Mouse (Mus musculus): ENCODE measurements around the gene Csf1.

The Csf1 gene

DNA sequence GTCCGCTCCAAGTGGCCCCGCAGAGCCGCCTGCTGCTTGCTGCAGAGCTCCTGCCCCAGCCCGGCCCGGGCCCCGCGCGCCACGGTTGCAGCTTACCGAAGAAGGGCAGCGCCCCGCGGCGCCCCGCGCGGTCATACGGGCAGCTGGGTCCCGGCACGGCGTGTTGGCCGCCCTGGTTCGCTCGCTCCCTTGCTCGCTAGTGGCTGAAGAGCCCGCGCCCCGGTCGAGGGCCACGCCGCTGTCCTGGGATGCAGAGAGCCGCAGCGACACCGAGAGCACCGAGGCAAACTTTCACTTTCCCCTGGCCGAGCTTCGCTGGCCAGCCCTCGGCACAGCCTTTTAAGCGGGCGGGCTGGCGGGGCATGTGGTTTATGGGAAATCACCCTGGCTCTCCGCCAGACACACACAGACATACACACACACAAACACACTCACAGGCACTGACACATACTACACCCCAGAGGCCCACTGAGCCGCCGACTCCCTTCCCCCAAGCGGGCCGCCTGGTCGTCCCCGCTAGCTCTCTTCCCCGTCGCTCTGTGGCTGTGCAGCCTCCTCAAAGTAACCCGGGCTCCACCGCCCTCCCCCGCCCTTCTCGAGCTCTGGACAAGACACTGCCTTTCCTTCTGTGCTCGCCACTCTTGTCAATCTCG, at the start of gene Csf1:
Csf1 (minus strand) TSS at position 541 of the 653 bp plus-strand sequence.
- DNase-seq (ENCODE audit: low spot score in 2 of 2): peak; percentile 61 to 84

DNA sequence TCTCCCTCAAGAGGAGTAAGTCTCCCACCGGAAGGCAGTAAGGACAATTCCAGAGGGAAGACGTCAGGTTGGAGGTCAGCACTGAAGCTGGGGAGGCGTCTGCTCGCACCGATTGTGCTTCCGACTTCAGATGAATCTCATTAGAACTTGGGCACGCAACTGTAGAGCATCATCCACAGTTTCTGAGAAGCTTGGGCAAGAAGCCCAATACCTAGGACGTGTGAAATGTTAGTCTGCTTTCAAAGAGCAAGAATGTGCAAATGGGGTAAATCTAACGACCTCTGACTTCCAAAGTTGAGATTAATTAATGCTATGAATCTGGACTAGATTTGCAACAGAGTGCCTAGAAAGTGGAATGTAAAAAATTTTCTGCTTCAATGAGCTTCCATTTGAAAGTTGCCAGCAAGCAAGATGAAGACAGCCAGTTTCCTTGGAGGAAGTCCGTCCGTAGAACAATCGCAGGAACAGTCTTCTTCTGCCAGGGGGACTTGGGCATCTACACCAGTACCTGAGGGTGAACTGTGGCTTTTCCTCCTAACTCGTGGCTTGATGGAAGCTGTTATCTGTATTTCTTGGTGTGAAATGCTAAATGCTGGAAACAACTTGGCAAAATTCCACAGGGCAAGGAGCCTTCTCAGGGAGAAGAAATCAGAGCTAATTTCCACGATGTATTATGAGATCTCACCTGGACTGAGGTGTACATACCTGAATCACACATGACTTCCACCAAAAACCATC, 47.9 kb upstream of the Csf1 start:
- no peak for DNase-seq (ENCODE audit: low spot score in 2 of 2)

DNA sequence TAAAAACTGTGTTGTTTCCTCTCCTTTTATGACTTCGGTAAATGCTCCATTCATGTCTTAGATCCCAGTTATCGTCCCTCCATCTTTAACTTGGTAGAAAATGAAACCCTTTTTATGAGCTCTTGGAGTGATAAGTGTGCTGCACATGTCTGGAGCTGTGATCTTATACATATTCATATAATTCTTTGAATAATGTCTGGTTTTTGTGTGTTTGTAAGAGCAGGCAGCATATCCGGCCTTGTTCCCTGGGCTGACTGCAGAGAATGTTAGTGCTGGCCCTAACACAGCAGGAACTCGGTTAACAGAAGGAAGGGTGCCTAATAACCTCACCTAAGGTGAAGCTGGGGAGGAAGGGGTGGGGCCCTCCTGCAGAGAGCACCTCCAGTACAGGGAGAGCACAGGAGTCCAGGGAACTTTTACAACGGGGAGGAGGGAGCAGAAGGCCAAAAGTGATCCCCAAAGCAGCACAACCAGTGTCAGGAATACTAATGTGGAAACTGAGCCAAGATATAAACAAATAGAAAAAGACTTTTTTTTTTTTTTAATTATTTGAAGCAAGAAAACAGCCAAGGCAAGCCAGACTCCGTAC, 47.2 kb upstream of the Csf1 start:
- DNase-seq (ENCODE audit: low spot score in 2 of 2): no peak

DNA sequence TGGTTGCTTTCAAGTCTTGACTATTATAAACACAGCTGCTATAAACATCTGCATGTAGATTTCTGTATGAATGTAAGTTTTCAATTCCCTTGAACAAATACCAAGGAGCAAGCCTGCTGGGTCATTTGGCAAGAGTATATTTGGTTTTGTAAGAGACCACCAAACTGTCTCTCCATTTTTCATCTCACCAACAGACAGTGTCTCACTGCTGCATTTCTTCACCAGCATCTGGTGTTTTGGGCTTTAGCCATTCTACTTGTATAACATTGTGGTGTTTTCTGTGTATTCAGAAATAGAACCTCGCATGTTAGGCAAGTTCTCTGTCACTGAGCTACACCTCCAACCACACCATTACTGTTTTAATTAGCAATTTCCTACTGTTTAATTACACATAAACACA, 46.6 kb upstream of the Csf1 start:
- DNase-seq (ENCODE audit: low spot score in 2 of 2): no peak

DNA sequence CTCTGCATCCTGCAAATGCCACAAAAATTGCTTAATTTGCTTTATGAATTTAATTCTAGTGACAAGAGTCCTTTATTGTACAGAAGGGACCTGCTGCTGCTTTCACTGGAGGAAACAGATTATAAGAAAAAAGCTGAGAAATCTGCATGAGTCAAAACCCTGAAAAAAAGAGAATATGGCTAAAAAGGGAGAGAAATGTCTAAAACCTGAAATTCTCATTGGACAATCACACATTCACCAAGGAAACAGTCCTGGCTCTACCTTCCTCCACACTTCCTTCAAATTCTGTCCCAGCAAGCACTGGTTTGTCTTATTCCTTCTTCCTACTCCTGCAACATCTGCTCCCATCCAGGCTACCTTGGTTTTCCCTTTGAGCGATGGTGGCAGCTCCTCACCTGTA, 44.5 kb upstream of the Csf1 start:
- DNase-seq (ENCODE audit: low spot score in 2 of 2): no peak

DNA sequence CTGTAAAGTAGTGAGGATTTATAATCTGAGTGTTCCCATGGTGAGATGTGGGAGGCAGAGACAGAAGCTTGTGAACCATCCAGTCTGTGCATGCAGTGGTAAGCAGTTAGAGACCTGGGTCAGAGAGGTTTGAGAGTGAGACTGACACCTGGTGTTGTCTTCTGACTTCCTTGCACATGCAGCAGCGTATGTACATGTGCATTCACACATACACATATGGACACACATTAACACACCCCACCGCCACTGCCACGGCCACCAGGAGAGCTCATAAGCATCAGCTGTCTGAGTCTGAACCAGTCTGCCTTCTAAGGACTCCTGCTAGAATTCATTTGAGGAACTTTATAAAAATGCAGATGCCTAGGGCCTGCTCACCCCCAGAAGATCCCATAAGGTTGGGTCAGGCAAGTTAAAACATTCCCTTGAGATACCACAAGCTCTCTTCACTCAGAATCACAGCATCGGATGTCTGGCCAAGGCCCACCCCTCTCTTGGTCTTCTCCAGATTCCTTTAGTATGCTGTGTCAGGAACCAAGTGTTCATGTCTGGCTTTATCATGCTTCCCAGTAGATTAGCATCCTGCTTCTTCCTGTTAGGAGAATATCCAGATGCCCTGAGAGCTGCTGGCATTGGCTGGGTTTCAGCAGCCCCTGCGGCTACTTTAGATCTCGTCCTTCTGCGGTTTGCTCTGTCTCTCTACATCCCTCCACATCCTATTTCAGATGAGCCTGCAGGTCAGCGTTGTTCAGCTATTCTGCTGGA, 42.1 kb upstream of the Csf1 start:
- DNase-seq (ENCODE audit: low spot score in 2 of 2): no peak

DNA sequence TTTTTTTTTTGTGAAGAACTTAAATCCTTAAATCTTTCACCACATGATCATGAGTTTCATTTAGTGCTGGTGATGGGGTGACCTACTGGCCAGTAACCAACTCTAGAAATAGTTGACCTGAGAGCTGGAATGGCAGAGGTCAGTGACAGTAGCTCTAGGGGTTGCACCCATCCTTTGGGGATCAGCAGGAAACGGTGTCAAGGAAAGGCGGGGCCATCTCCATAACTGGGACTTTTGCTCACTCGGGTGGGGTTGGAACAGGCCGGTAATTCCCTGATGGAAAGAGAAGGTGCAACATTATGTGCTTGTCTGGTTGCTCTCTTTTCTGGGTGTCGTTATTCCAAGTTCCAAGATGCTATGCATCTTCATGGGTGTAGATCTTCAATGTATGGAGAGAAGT, 38.7 kb upstream of the Csf1 start:
- DNase-seq (ENCODE audit: low spot score in 2 of 2): no peak

DNA sequence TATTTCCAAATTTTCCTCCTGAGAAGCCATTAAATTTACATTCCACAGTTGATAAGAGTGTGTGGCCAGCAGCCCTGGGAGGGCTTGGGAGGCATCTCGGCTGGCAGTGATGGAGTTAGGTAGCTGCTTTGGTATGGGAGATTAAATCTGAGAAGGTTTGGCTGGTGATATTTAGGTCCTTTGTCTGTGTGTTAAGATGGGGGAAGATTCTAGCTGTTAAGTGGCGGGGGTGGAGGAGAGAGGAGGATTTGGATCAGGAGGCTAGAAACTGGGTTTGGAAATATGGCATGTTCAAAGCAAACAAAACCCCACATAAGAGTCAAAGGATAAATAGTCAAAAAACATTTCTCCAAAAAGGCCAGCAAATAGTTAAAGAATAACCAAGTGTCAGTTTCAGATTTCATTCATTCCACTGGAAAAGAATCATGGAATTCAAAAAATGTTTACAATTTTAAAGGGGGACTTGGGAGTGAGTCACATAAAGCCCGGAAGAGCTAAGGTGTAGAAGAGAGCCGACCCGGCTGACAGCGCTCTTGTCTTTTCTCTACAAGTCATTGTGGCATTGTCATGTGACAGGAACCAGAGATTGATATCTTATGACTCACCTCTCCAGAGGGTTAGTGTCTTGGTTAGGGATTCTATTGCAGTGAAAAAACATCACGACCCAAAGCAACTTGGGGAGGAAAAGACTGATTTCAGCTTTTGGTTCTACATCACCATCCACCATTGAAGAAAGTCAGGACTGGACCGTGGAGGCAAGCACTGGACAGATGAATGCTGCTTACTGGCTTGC, 36.1 kb upstream of the Csf1 start:
- no peak for DNase-seq (ENCODE audit: low spot score in 2 of 2)

DNA sequence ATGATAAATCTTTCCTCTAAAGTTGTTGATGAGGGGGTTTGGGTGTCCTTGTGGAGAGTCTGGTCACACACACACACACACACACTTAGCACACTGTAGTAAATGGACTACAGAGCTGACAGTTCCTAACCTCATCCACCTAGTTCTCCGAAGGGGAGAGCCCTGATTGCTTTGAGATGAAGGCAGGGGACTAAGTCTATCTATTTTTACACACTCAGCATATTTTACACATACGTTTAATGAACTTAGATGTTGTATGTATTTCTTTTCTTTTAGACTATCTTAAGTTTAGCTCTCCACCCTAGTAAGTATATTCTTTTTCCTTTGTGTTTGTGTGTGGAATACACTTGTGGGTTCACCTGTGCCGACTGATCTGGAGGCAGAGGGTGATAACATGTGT, 34.6 kb upstream of the Csf1 start:
- DNase-seq (ENCODE audit: low spot score in 2 of 2): no peak

DNA sequence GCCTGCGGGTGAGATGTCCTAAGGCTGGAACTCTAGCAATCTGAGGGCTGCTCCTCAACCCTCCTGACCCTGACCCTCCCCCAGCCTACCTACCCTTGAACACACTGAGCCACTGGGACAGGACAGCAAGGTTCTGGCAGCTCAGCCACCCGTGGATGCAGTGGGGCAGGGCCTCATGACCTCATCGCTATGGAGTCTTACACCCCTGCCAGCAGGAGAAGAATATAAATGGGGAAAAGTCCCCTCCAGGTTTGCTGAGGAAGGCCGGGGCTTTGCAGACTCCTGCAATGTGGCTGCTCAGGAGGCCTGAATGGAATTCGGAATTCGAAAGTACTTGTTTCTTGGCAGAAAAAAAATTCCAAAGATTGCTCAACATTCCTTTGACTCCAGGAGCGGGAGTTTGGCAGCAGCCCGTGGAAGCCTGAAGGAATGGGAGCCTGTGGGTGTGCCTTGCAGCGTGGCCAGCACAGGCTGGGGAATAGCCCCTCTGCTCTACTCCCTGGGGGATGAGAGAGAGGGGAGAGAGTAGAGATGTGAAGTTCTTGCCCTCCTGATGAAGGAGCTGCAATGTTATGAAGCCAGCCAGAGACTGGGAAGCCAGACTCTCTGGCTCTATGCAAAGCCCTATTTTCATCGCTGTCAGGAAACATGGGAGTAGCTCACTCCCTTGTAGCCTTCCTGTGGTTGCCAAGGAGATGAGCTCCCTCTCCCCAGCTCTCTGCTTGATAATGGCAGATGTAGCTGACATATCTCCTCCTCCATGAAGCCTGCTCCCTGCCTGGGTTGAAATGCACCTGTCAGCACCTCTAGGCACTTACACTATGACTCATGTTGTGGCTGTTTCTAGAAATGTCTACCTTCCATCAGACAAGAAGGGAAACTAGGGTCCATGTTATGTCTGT, 33.3 kb upstream of the Csf1 start:
- no peak for DNase-seq (ENCODE audit: low spot score in 2 of 2)

DNA sequence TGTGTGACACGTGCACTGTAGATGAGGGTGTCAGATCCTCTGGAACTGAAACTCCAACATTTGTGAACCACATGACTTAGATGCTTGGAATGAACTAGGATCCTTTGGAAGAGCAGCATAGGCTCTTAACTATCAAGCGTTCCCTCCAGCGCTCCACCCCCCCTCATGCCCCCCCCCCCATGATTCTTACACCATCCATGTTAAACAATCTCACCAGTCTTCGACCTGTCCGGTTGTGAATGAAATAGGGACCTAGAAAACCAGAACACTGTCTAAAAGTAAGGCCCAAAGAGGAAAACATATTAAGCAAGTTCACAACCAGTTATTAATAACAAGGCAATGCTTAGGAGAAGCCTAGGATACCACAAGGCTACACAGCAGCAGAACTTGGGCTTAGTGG, 32.5 kb upstream of the Csf1 start:
- DNase-seq (ENCODE audit: low spot score in 2 of 2): no peak

DNA sequence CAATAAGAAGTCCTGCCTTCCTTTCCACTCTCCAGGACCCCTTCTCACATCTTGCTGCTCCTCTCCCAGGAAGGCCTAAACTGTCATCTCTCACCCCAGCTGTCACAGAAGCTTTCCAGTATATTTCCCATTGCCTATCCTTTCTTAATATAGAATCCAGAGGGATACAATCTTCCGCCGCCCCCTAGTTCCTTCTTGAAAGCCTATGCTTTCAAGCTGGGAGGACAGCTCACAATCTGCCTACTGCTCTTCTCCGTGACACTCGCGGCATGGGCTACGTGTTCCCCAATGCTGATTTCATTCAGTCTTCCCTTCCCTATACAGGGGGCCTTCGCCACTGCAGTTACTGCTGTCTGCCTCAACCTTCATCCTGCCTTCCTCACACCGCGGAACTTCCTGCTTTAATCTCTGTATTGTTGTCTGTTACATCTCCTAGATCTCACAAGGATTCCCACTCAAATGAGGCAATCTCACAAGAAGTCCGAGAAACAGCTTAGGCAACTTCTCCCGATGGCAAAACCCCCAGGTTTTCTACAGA, 30.6 kb upstream of the Csf1 start:
- DNase-seq (ENCODE audit: low spot score in 2 of 2): no peak

DNA sequence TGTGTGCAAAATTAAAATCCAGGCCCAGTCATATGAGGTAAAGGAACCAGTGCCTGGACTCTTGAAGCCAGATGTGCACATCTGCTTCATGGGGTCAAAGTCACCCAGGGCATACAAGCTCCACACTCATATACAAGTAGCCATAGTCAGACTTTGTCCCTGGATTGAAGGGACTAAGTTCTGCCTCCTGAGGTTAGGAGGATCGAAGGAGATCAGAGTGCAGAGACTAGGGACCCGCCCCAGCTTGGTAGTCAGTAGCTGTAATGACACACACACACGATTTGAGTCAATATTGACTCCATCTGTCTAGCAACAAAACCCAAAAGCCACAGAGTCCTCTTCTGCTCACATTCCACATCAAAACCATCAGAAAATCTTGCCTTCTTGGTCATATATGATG, 30.0 kb upstream of the Csf1 start:
- no peak for DNase-seq (ENCODE audit: low spot score in 2 of 2)

DNA sequence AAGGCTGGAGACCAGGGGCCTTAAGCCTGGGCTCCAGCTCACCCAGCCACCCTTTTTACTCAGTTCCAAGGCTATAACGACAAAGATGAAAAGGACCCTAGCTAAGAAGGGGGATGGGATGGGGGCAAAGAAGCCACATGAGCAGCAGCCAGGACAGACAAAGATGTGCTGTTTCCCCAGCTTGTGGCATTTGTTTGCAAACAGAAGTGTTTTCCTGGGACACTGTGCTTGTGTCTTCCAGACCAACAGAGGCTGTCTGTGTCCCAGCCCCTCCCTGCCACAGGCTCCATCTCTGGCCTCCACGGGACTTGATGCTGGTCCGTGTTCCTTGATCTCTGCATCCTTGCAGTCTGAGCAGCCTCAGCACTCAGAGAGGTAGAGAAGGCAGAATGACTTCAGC, 28.6 kb upstream of the Csf1 start:
- no peak for DNase-seq (ENCODE audit: low spot score in 2 of 2)

DNA sequence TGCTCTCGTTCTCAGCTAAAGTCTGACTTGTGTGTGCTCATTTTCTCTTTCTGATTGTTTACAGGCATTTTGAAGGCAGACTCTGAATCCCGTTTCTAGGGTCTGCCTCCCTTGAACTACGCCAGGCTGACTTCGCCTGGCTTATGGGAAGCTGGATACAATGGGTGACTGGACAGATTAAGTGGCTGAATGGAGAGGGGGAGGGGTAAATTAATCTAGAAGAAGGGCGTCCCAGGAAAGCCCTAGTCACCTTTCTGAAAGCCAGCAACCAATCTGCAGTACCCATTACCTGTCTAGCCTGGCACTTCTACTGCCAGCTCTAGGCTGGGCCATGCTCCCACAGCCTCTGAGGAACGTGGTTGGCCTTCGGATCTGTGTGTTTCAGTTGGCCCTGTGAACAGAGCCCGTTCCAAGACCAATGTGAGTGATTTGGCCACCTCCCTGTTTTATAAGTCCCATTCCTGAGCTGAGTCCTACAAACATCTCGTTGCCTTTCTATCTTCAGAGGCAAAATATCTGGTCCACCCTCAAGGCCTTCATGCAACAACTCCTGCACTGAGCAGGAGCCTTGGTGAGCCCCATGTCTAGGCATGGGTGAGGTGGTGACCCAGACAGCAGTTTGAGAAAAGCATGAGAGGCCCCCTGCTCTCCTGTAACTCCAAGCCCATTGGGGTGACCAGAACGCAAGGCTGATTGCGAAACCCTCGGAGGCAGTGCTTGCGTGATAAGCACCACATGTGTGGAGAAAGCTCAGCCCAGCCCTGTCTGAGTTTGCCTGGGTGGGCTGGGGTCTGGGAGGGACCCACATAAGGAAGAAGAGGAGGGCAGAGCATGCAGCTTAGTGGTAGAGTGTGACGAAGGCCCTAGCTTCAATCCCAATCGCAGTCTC, 27.6 kb upstream of the Csf1 start:
- DNase-seq (ENCODE audit: low spot score in 2 of 2): no peak

DNA sequence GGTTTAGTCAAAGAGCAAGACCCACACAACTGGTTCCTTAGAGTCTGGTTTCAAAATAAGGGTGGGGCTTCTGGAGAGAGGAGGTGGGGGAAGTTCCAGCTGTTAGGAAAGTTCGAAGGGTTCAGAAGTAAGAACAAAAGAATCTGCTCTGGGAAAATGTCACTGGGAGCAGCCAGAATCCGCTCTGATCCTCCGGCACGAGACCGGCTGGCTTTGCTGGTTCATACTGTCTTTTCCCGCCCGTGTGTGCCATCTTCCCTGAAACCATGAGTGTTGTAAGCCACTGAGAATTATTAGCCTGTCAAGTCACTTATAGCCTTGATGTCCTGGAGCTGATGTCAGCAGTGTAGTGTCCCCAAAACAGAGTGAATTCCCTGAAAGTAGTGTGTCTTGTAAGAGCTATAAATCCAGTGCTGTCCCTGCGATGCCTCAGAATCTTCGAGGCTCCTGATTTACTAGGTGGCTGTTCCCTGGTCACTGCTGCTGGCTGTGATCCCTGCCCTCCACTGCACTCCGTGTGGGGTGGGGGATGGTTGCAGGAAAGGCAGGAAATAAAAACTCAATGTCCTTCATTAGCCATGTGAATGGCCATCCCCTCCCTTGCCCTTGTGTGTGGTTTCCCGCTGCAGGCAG, 26.8 kb upstream of the Csf1 start:
- DNase-seq (ENCODE audit: low spot score in 2 of 2): no peak

DNA sequence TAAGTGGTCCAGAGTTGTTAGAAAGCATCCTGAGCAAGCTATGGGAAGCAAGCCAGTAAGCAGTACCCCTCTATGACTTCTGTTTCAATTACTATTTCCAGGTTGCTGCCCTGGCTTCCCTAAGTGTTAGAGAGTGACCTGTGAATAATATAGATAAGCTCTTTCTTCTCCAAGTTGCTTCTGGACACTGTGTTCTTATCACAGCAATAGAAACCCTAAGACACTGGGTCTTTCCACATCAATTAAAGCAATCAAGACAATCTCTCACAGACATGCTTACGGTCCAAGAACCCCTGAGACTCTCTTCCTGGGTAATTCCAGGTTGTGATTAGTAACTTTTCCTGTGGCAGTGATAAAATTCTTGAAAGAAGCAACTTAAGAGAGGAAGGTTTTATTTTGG, 26.1 kb upstream of the Csf1 start:
- DNase-seq (ENCODE audit: low spot score in 2 of 2): no peak

DNA sequence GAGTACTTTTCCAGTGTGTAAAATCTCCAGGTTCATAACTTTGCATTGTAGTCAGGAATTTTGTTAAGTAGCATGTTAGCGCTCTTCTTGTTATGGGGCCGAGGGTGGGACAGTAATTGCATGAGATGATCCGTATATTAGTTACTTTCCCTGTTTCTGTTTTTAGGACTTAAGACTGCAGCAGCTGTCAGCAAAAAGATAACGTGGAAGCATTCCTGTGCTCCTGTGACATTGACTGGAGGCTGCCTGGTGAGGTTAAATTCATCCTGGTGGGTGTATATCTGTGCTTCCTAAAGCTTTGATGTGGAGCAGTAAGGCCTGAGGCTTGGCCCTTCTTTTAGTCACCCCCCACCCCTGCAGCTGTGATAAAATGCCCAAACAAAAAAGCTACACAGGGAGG, 25.3 kb upstream of the Csf1 start:
- DNase-seq (ENCODE audit: low spot score in 2 of 2): no peak

DNA sequence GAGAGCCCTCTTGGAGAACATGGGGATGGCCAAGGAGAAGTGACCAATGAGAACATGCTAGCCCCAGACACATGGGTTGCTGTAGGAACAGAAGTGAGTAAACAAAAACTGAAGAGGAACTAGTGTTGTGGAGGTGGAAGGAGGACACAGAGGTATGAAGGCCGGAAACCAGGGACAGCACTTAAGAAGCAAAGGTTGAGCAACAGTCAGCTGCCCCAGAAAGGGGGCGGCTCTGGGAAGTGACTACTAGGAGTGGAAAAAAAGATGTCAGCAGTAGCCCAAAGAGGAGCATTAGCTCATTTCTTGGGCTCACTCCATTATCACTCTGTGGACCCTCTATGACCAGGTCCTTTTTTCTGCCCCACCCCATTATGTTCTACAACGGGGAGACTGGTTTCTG, 23.0 kb upstream of the Csf1 start:
- no peak for DNase-seq (ENCODE audit: low spot score in 2 of 2)
